Mouse (Mus musculus) stomach, postnatal 0 days (tissue): ENCODE results near the gene Tenm4.

Source experiments
- CTCF ChIP-seq: IDR thresholded peaks from 2 replicates; pipeline ENCODE4 v1.5.1; 2016; ENCODE audit warnings: antibody characterized with exemption, low read depth, mild to moderate bottlenecking, moderate library complexity
- EP300 ChIP-seq: optimal IDR thresholded peaks from 2 replicates; pipeline ENCODE3; 2016; ENCODE audit warnings: antibody characterized with exemption

GRCm38 (mm10) chr7:96904936-96905335, 733.9 kb downstream of the Tenm4 start:
- TF ChIP-seq EP300 (no peak), CTCF (no peak)
